Mouse (Mus musculus) MEL-GATA-1-ER (cell line): ENCODE measurements around the gene Tcerg1l.
A peak's percentile ranks its signal among the peaks of the same experiment; 100 is the strongest.

Experiments
- DNase-seq: peaks from one replicate; pipeline ENCODE4 v3.0.0-alpha.2; 2012; ENCODE audit warnings: low read depth; ENCODE audit errors: extremely low read depth

Gene Tcerg1l

DNA sequence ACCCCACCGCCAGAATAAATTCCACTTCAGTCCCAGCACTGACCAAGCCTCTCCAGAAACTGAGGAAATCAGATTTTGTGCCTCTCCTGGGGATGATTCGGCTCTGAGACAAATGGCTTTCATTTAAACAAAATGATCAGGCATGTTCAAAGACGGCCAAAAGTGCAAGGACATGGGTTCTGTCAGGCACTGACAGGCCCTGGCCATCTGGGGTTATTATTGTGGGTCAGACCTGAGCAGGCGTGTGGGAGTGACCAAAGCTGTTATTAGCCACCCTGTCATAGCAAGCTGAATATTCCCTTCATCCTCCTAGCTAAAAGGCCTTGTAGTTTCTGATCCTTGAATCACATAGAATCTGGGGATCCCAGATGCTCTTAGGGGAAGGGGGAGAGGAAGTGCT, 174.6 kb downstream of the Tcerg1l start:
- DNase-seq, result no peak

DNA sequence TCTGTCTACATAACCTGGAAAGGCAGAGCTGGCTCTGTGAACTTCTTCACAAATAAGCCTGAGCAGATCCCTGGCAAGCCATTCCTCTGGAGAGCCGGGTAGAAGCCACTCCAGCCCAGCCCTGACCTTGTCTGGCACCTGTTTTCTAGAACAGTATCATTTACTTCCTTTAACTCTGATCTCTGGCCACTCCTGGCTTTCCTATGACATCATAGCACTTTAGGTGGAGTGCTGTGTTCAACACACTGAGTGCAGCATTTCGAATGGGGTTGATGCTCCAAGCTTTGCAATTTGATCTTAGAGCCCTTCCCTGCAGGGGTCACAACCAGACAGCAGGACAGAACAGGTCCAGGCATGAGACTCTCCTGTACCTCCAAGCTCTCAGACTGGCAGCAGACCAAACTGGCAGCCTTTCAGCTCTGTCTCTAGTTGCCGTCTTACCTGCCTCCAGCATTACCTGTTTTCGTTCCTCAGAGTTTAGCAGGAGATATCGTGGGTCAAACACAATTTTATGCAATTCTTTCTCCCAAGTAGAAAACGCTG, 179.9 kb downstream of the Tcerg1l start:
- DNase-seq, result no peak

DNA sequence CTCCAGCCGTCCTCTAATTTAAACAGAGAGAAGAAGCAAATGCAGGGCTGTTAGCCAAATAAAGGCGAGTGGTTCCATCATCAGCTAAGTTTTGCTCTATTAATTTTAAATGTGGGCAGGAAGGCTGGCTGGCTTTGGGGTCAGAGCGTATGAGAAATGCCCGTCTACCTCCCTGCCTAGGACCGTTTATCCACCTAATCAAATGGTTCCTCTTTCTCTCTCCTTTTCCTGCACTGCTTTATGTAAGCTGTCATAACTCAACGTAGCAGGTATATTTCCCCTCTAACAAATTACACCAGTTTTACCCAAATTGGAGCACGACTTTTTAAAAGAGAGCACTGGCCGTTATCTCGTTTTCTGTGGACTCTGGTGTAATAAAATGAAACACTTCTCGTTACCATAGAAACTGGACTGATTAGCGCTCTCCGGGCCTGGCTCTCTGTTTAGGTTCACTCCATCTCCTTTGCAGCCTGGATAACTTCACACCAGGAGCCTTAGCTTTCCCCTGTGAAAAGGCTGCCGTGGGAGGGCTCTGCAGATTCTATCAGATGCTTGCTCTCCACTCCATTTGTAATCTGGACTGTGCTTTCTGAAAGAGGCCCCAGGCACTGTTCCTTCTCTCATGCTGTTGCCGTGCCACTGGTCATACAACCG, 182.2 kb downstream of the Tcerg1l start:
- DNase-seq, result no peak

DNA sequence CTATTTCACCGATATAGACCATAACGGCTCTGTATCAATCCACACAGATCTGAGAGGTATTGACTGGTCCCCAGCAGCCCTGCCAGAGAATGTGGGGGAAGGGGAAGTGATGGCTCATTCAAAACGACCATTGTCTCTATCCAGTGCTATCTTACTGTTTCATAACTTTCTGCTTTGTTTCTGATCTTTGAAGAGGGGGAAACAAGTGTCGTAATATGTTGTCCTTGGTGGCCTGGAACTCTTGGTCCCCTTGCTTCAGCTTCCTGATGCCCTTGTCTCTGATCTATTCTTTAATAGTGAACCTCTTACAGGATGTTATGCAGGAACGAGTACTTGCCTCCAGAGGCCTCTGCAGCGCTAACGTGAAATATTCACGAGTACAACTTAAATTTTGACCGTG, 182.8 kb downstream of the Tcerg1l start:
- no peak for DNase-seq

DNA sequence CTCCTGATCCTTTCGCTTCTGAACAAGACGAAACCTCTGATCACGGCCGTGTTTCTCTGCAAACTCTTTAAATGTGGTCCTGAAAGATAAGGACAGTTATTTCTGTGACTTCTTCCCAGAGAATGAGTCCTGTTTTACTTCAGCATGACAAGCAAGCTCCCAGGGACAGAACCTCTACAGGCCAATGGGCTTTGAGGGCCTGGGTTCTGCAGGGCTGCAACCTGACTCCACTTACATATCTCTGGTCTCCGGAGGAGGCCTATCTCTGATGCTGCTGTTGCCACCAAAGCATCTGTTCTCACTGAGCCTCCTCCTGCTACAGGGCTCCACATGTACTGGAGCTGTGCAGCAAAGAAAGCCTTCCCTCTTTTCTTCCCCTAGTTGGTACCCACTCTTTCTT, 187.8 kb downstream of the Tcerg1l start:
- peak; percentile 68 for DNase-seq

DNA sequence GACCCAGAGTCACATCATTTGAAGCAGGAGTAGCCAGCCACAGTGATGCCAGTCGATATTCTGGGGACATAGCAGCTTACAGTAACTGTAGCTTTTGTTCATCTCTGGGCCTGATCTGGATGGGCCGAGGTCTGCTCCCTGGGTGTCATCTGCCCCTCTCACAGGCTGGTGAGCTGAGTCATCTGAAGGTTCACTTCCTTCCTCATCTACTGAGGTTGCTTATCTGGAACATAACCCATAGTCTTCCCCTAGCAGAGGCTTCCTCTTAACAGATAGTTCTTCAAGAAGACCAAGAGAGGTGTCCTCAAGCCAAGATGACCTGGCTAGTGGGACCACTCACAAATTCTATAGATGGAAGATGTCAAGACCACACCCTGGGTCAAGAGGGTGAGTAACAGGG, 192.4 kb downstream of the Tcerg1l start:
- peak; percentile 54 for DNase-seq

DNA sequence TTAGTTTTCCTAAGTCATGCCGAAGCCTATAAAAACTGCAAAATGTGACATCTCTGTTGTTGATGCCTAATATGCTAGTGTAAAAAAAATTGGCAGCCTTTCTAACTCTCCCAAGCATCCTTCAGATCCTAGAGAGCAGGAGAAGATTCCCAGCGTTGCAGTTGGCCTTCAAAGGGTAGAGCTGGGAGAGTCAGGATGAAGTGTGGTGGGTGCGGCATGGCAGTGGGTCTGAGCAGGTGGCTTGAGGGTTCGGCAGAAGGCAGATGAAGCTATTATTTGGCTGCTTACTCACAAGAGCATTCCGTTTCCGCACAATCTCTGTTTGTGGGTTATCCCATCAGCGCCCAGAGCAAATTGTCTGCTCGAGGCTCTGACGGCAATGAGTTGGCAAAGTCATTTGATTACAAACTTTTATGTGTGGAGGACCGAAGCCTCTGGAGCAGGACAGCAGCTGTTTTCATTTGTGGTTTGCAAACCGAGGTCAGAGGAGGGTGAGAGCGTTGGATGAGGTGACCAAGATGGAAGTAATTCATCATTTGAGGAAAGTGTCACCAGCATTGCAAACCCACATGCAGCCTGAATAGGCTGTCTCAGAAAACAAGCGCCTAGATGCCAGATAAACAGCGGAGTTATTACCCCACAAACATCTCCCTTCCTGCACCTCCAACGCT, 195.2 kb downstream of the Tcerg1l start:
- no peak for DNase-seq

DNA sequence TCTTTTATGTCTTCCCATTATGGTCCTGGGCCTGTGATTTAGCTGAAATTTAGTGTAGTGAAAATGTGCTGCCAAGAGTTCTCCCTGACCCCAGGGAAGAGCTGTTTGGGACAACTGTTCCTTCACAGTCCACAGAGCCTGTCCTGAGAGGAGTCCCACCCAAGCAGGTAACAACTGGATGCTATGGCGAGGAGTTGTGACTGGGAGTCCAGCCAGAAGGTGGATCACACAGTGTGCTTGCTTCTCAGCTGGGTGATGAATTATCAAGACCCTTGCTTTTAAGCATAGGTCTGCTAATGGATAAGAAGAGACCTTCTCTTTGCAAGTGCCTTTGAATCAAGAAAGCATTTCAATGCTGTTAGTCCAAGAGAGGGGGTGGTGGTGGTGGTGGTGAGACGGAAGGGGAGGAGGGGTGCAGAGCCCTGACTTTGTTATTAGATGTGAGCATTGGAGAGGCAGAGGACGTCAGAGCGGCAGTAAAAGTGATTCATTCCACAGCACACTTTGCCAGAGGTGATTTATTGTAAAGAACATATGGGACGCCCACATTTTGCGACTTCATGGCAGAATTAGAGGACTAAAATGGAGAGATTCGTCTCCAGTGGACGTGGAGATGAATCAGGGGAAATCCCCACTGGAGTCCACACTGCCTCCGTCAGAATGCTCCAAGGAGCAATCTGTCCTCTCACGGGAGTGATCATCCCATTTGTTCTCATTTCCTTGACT, 198.0 kb downstream of the Tcerg1l start:
- DNase-seq, result no peak

DNA sequence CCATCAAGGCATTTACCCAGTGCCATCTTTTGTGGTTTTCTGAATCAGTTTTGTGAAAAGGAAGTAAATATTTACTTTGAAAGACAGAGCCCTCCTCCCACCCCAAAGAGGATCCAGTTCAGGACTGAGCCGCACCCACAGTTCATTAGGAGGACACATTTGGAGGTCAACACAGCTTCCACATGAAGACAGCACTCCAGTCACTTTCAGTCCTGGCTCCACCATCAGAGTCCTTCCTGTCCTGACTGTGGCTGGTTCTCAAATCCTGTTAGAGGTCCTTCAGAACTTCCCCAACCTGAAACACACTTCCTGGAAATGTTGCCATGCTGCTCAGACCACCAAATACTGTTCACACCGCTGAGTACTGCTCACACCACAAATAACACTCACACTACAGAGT, 201.4 kb downstream of the Tcerg1l start:
- DNase-seq, result no peak

DNA sequence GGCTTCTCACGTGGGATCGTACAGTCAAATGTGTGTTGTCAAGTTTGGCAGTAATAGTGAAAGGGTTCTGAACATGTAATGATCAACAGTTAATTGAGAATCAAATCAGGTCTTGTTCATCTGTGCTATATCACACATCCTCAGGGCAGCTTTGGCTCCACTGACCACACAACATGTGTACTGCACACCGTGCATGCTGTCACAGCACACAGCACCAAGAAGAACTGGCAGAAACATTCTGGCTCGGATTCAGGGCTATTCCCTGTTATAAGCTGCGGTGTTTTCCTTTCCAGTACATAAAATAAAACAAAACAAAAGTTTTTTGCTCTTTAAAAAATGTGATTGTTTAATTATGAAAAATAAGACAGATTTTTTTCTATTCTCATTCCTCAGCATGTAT, 213.3 kb downstream of the Tcerg1l start:
- no peak for DNase-seq

DNA sequence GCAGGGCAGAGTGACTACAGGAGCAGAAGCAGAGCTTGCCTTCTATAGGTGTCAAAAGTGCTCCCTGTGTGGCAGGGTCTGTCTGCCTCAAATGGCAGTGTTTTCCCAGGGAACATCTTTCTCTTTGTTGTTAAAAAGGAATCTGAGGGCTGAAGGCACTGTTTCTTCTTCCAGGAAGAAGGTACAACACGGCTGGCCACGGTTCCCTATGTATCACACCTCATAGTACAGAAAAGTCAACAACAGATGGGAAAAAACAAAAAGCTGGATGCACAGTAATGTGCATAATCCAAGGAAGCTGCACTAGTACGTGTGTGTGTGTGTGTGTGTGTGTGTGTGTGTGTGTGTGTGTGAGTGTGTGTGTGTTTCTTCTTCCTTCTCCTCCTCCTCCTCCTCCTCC, 215.3 kb downstream of the Tcerg1l start:
- no peak for DNase-seq

DNA sequence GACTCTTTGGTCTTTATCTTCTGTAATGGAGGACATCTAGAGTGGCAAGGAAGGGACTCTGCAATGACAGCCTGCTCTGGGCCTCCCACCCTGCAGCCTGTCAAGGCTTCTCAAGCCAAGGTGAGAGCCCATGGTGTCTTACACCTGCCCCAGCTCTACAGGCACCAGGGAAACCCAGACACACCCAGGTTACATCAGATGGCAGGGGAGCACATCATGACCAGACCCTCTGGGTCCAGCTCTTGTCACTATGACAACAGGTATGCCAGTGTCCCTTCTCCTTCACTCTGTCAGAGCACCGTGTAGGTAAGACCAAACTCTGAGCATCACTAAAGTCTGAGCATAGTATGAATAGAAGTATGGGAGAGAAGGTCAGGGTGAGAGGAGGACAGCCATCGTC, 218.9 kb downstream of the Tcerg1l start:
- no peak for DNase-seq

DNA sequence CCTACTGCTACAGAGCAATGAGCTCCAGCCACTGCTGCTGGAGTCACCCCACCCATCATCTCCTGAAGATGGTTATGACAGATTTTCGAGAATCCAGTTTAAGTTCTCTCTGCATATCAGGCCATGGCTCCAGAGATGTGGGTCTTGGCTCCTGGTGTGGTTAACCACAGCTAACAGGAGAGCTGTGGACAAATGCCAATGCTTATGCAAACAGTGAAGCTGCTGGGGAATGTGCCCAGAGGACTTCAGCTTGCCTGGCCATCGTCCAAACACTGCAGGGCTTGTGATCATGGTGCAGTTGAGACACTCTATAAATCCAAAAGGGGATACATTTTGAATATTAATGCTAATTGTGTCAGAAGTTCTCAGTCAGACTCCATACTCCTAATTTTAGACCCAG, 221.5 kb downstream of the Tcerg1l start:
- DNase-seq, result no peak

DNA sequence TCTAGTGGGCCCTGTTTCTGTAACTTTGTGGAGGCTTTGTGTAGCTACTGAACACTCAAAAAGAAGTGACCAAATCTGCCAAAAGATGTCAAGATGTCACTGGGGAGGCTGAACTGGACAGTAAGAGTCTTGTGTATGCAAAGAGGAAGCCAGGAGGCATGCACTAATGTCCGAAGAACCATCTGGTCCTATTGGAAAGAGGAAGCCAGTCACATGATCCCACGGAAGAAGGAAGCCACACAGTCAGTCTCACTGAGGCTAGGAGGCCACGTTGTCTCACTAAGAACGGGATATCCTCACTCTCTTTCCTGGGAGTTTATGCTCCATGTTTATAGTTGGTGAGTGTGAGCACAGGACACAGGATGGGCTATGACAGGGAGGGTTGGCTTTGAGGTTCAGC, 227.1 kb downstream of the Tcerg1l start:
- no peak for DNase-seq
